ENCODE assay signal across 8 mouse cellular contexts in genomic region chr11:85838424-85839257, GRCm38 (mm10). TPM values are rescaled to one million over a fixed set of nuclear protein-coding genes. Genes with fewer than 3 reads are reported as not detected.
A peak's percentile ranks its signal among the peaks of the same experiment; 100 is the strongest.
DNase-seq lines count a peak whose midpoint lies in the region; ATAC-seq and TF ChIP-seq lines count a peak whose summit lies in the region.
"Had no signal": no experiment of that assay in that cellular context is flagged by ENCODE, and none has a peak within 500 bp of the region (broad histone marks: within the 10 kb centered on the region; RNA-seq: fewer than 3 reads in every experiment).

No protein-coding gene starts in this region.

- 12% methylated on average over 20 of the region's 20 CpGs for WGBS in liver, embryonic 11.5 days
- WGBS in liver, postnatal 0 days (ENCODE audit: insufficient replicate concordance) = 15% methylated on average over 20 of the region's 20 CpGs
- WGBS in embryonic facial prominence, embryonic 12.5 days = 10% methylated on average over 20 of the region's 20 CpGs
- 5% methylated on average over 20 of the region's 20 CpGs for WGBS in hindbrain, embryonic 13.5 days
- WGBS in neural tube, embryonic 13.5 days = 6% methylated on average over 20 of the region's 20 CpGs

- no peak for TF ChIP-seq CTCF in liver, postnatal 0 days (IDR thresholded peaks at IDR 0.05; ENCODE audit: low read depth)

- peak overlapping the region; percentile 38 for H3K4me3 ChIP-seq in liver, embryonic 11.5 days (ENCODE audit: low read depth, low read length)
- H3K4me3 ChIP-seq in liver, postnatal 0 days (ENCODE audit: low read depth, low read length) = no peak overlapping the region
- H3K4me3 ChIP-seq in embryonic facial prominence, embryonic 12.5 days = peak overlapping the region; percentile 54
- H3K4me3 ChIP-seq in hindbrain, embryonic 13.5 days = peak overlapping the region; percentile 32
- H3K4me3 ChIP-seq in neural tube, embryonic 13.5 days = peak overlapping the region; percentile 42

- no peak for DNase-seq in liver, embryonic 11.5 days (ENCODE audit: low spot score)
- no peak for DNase-seq in liver, postnatal 0 days
- no peak for DNase-seq in right cerebral cortex, adult 2 months (ENCODE audit: low spot score in 2 of 2)
- DNase-seq in urinary bladder, postnatal 14 days (ENCODE audit: low spot score) = no peak

- TF ChIP-seq EP300 in liver, postnatal 0 days (IDR thresholded peaks at IDR 0.05; ENCODE audit: low read depth) = no peak

- peak overlapping the region; percentile 60 for H3K4me2 ChIP-seq in liver, embryonic 11.5 days
- no peak overlapping the region for H3K4me2 ChIP-seq in liver, postnatal 0 days (ENCODE audit: low read depth, low read length)
- peak overlapping the region; percentile 72 for H3K4me2 ChIP-seq in embryonic facial prominence, embryonic 12.5 days (replicated peaks)
- H3K4me2 ChIP-seq in hindbrain, embryonic 13.5 days = peak overlapping the region; percentile 37
- H3K4me2 ChIP-seq in neural tube, embryonic 13.5 days = peak overlapping the region; percentile 60

- ATAC-seq in liver, embryonic 11.5 days (replicated peaks; ENCODE audit: low FRiP score) = no peak
- ATAC-seq in liver, postnatal 0 days = no peak
- no peak for ATAC-seq in embryonic facial prominence, embryonic 12.5 days (ENCODE audit: insufficient number of reproducible peaks, insufficient read depth, low FRiP score, low TSS enrichment)
- ATAC-seq in hindbrain, embryonic 13.5 days (ENCODE audit: low FRiP score) = no peak
- ATAC-seq in neural tube, embryonic 13.5 days (ENCODE audit: low read depth) = no peak

- H3K9ac ChIP-seq in liver, embryonic 11.5 days (ENCODE audit: low read depth, low read length) = 0 out of 2 replicates have a peak overlapping the region, but pooled peaks have one; percentile 39
- H3K9ac ChIP-seq in liver, postnatal 0 days (replicated peaks) = no peak overlapping the region
- H3K9ac ChIP-seq in embryonic facial prominence, embryonic 12.5 days = peak overlapping the region; percentile 99
- peak overlapping the region; percentile 65 for H3K9ac ChIP-seq in hindbrain, embryonic 13.5 days
- H3K9ac ChIP-seq in neural tube, embryonic 13.5 days = peak overlapping the region; percentile 63

- H3K36me3 ChIP-seq in liver, embryonic 11.5 days (ENCODE audit: control insufficient read depth, insufficient read depth, low read length) = no peaks in the 10 kb centered on the region
- no peaks in the 10 kb centered on the region for H3K36me3 ChIP-seq in liver, postnatal 0 days (replicated peaks; ENCODE audit: insufficient read depth, low read length)
- H3K36me3 ChIP-seq in embryonic facial prominence, embryonic 12.5 days = peaks cover 25% of the 10 kb centered on the region
- H3K36me3 ChIP-seq in hindbrain, embryonic 13.5 days = no peaks in the 10 kb centered on the region
- no peaks in the 10 kb centered on the region for H3K36me3 ChIP-seq in neural tube, embryonic 13.5 days

- peaks cover 99% of the 10 kb centered on the region for H3K27me3 ChIP-seq in liver, embryonic 11.5 days (replicated peaks; ENCODE audit: control insufficient read depth, insufficient read depth, low read length)
- peaks cover 100% of the 10 kb centered on the region for H3K27me3 ChIP-seq in liver, postnatal 0 days (ENCODE audit: insufficient read depth, low read length)
- peaks cover 39% of the 10 kb centered on the region for H3K27me3 ChIP-seq in embryonic facial prominence, embryonic 12.5 days
- peaks cover 100% of the 10 kb centered on the region for H3K27me3 ChIP-seq in hindbrain, embryonic 13.5 days
- H3K27me3 ChIP-seq in neural tube, embryonic 13.5 days = peaks cover 99% of the 10 kb centered on the region

- no peaks in the 10 kb centered on the region for H3K9me3 ChIP-seq in liver, embryonic 11.5 days (ENCODE audit: control insufficient read depth, low read length)
- no peaks in the 10 kb centered on the region for H3K9me3 ChIP-seq in liver, postnatal 0 days (ENCODE audit: low read length)
- no peaks in the 10 kb centered on the region for H3K9me3 ChIP-seq in embryonic facial prominence, embryonic 12.5 days
- no peaks in the 10 kb centered on the region for H3K9me3 ChIP-seq in hindbrain, embryonic 13.5 days
- H3K9me3 ChIP-seq in neural tube, embryonic 13.5 days = no peaks in the 10 kb centered on the region

- H3K4me1 ChIP-seq in liver, embryonic 11.5 days (replicated peaks; ENCODE audit: control insufficient read depth, insufficient read depth, low read length) = peaks cover 11% of the 10 kb centered on the region
- H3K4me1 ChIP-seq in liver, postnatal 0 days (ENCODE audit: insufficient read depth) = peaks cover 14% of the 10 kb centered on the region
- peaks cover 27% of the 10 kb centered on the region for H3K4me1 ChIP-seq in embryonic facial prominence, embryonic 12.5 days
- peaks cover 43% of the 10 kb centered on the region for H3K4me1 ChIP-seq in hindbrain, embryonic 13.5 days (replicated peaks)
- H3K4me1 ChIP-seq in neural tube, embryonic 13.5 days (replicated peaks) = peaks cover 46% of the 10 kb centered on the region

- no peak overlapping the region for H3K27ac ChIP-seq in liver, embryonic 11.5 days (ENCODE audit: low read depth, low read length)
- no peak overlapping the region for H3K27ac ChIP-seq in liver, postnatal 0 days (ENCODE audit: low read depth)
- peak overlapping the region; percentile 98 for H3K27ac ChIP-seq in embryonic facial prominence, embryonic 12.5 days
- H3K27ac ChIP-seq in hindbrain, embryonic 13.5 days = no peak overlapping the region
- no peak overlapping the region for H3K27ac ChIP-seq in neural tube, embryonic 13.5 days (replicated peaks)
- H3K27ac ChIP-seq: macrophage had no signal

RNA-seq across cellular contexts. Expression of gene Tbx2, which starts 6.3 kb away (rescaled TPM):
- polyA plus RNA-seq in liver, embryonic 11.5 days (2014; fragmentation: Nextera tagmentation; extraction: Ambion mirVana) = 2.7 and 3.2 TPM in 2 replicates
- 0.66 and 0.75 TPM in 2 replicates for polyA plus RNA-seq in liver, postnatal 0 days (2015; fragmentation: Nextera tagmentation; extraction: Ambion mirVana)
- 20.5 and 21.6 TPM in 2 replicates for polyA plus RNA-seq in embryonic facial prominence, embryonic 12.5 days (2016; fragmentation: Nextera tagmentation; extraction: Ambion mirVana)
- 1.6 and 1.7 TPM in 2 replicates for polyA plus RNA-seq in hindbrain, embryonic 13.5 days (2015; fragmentation: Nextera tagmentation; extraction: Ambion mirVana)
- 1.6 and 1.7 TPM in 2 replicates for polyA plus RNA-seq in neural tube, embryonic 13.5 days (2015; fragmentation: Nextera tagmentation; extraction: Ambion mirVana)
- polyA plus RNA-seq: macrophage had no signal

RNA-seq across cellular contexts. Expression of gene Gm11444, which starts 11.5 kb away (rescaled TPM):
- not detected in 2 replicates for polyA plus RNA-seq in liver, embryonic 11.5 days (2014; fragmentation: Nextera tagmentation; extraction: Ambion mirVana)
- not detected in 2 replicates for polyA plus RNA-seq in liver, postnatal 0 days (2015; fragmentation: Nextera tagmentation; extraction: Ambion mirVana)
- 0.43 TPM in 1 of 2 replicates, not detected in the other for polyA plus RNA-seq in embryonic facial prominence, embryonic 12.5 days (2016; fragmentation: Nextera tagmentation; extraction: Ambion mirVana)
- polyA plus RNA-seq in hindbrain, embryonic 13.5 days (2015; fragmentation: Nextera tagmentation; extraction: Ambion mirVana) = not detected in 2 replicates
- not detected in 2 replicates for polyA plus RNA-seq in neural tube, embryonic 13.5 days (2015; fragmentation: Nextera tagmentation; extraction: Ambion mirVana)
- polyA plus RNA-seq: macrophage had no signal

RNA-seq across cellular contexts. Expression of gene Tbx4, which starts 47.6 kb away (rescaled TPM):
- 0.79 and 0.86 TPM in 2 replicates for polyA plus RNA-seq in liver, embryonic 11.5 days (2014; fragmentation: Nextera tagmentation; extraction: Ambion mirVana)
- not detected in 2 replicates for polyA plus RNA-seq in liver, postnatal 0 days (2015; fragmentation: Nextera tagmentation; extraction: Ambion mirVana)
- 2.2 and 2.4 TPM in 2 replicates for polyA plus RNA-seq in embryonic facial prominence, embryonic 12.5 days (2016; fragmentation: Nextera tagmentation; extraction: Ambion mirVana)
- polyA plus RNA-seq in hindbrain, embryonic 13.5 days (2015; fragmentation: Nextera tagmentation; extraction: Ambion mirVana) = 0.34 TPM in 2 replicates
- polyA plus RNA-seq in neural tube, embryonic 13.5 days (2015; fragmentation: Nextera tagmentation; extraction: Ambion mirVana) = 0.25 and 0.59 TPM in 2 replicates
- polyA plus RNA-seq: macrophage had no signal
